Mouse (Mus musculus): ENCODE measurements around the gene Prkce. TPM values are rescaled to one million over a fixed set of nuclear protein-coding genes. Genes with fewer than 3 reads are reported as not detected.
A peak's percentile ranks its signal among the peaks of the same experiment; 100 is the strongest.

Prkce gene
- polyA plus RNA-seq, 1 experiment from 2014 or later, result 6.2 TPM

GRCm38 (mm10) chr17:86422023-86422422, 254.4 kb downstream of the Prkce start:
- H3K4me1 ChIP-seq, result peaks cover 6% of the 10 kb centered on the region; the same call in 1 of the 2 replicates
- H3K36me3 ChIP-seq, result peaks cover 6% of the 10 kb centered on the region
- H3K27me3 ChIP-seq (replicated peaks), result no peaks in the 10 kb centered on the region
- H3K4me3 ChIP-seq, result no peak overlapping the region
- H3K4me2 ChIP-seq, result no peak overlapping the region
- H3K9me3 ChIP-seq, result peaks cover 7% of the 10 kb centered on the region
- H3K9ac ChIP-seq, result no peak overlapping the region
- 72% methylated on average over 4 of the region's 4 CpGs for WGBS
- ATAC-seq (ENCODE audit: extremely low read depth, insufficient number of reproducible peaks, low FRiP score, low TSS enrichment), result no peak
- H3K27ac ChIP-seq (replicated peaks), result no peak overlapping the region

- Histone ChIP-seq H3K4me1 (peaks cover 13% of the 10 kb centered on the region), H3K27ac (replicated peaks) (no peak overlapping the region), H3K4me3 (no peak overlapping the region), H3K9ac (no peak overlapping the region), H3K27me3 (replicated peaks) (no peaks in the 10 kb centered on the region), H3K36me3 (no peaks in the 10 kb centered on the region), H3K4me2 (no peak overlapping the region), H3K9me3 (peaks cover 6% of the 10 kb centered on the region)
- 76% methylated on average over 6 of the region's 6 CpGs for WGBS
- ATAC-seq (ENCODE audit: extremely low read depth, insufficient number of reproducible peaks, low FRiP score, low TSS enrichment), result no peak
Observed at GRCm38 (mm10) chr17:86429877-86430276, 262.3 kb downstream of the Prkce start.

GRCm38 (mm10) chr17:86433117-86433516, 265.5 kb downstream of the Prkce start:
- ATAC-seq (ENCODE audit: extremely low read depth, insufficient number of reproducible peaks, low FRiP score, low TSS enrichment), result no peak
- WGBS, result 45% methylated on average over 2 of the region's 2 CpGs
- H3K27ac ChIP-seq (replicated peaks), result no peak overlapping the region

GRCm38 (mm10) chr17:86433813-86434212, 266.2 kb downstream of the Prkce start:
- WGBS, result 85% methylated on average over 11 of the region's 11 CpGs
- H3K9ac ChIP-seq, result no peak overlapping the region
- H3K4me3 ChIP-seq, result no peak overlapping the region
- H3K4me1 ChIP-seq, result peaks cover 47% of the 10 kb centered on the region
- H3K27me3 ChIP-seq (replicated peaks), result no peaks in the 10 kb centered on the region
- no peak for ATAC-seq (ENCODE audit: extremely low read depth, insufficient number of reproducible peaks, low FRiP score, low TSS enrichment)
- 0 out of 2 replicates have a peak, but pooled peaks cover 2% of the 10 kb centered on the region for H3K9me3 ChIP-seq
- no peaks in the 10 kb centered on the region for H3K36me3 ChIP-seq
- H3K4me2 ChIP-seq, result no peak overlapping the region
- no peak overlapping the region; the same call in 1 of the 2 replicates for H3K27ac ChIP-seq (replicated peaks)

More at GRCm38 (mm10) chr17:86433117-86433516, 265.5 kb downstream of the Prkce start:
- Histone ChIP-seq H3K36me3 (no peaks in the 10 kb centered on the region), H3K9me3 (0 out of 2 replicates have a peak, but pooled peaks cover 2% of the 10 kb centered on the region), H3K4me3 (no peak overlapping the region), H3K27me3 (replicated peaks) (no peaks in the 10 kb centered on the region), H3K9ac (no peak overlapping the region), H3K4me1 (peaks cover 40% of the 10 kb centered on the region), H3K4me2 (no peak overlapping the region)

GRCm38 (mm10) chr17:86434781-86435180, 267.2 kb downstream of the Prkce start:
- Histone ChIP-seq H3K4me3 (no peak overlapping the region), H3K4me1 (peaks cover 57% of the 10 kb centered on the region), H3K27ac (replicated peaks) (peak overlapping the region; percentile 67), H3K4me2 (no peak overlapping the region), H3K9me3 (0 out of 2 replicates have a peak, but pooled peaks cover 2% of the 10 kb centered on the region), H3K27me3 (replicated peaks) (no peaks in the 10 kb centered on the region), H3K36me3 (no peaks in the 10 kb centered on the region), H3K9ac (no peak overlapping the region)
- no peak for ATAC-seq (ENCODE audit: extremely low read depth, insufficient number of reproducible peaks, low FRiP score, low TSS enrichment)
- WGBS, result 85% methylated on average over 2 of the region's 2 CpGs

- no peak for ATAC-seq (ENCODE audit: extremely low read depth, insufficient number of reproducible peaks, low FRiP score, low TSS enrichment)
- Histone ChIP-seq H3K36me3 (no peaks in the 10 kb centered on the region), H3K27me3 (replicated peaks) (no peaks in the 10 kb centered on the region), H3K4me1 (peaks cover 57% of the 10 kb centered on the region), H3K27ac (replicated peaks) (peak overlapping the region; percentile 67), H3K4me2 (no peak overlapping the region), H3K9me3 (0 out of 2 replicates have a peak, but pooled peaks cover 2% of the 10 kb centered on the region), H3K9ac (peak overlapping the region; percentile 16; the same call in 1 of the 2 replicates), H3K4me3 (no peak overlapping the region)
- WGBS, result 73% methylated on average over 1 of the region's 1 CpGs
Observed at GRCm38 (mm10) chr17:86435570-86435969, 268.0 kb downstream of the Prkce start.

- no peak for ATAC-seq (ENCODE audit: extremely low read depth, insufficient number of reproducible peaks, low FRiP score, low TSS enrichment)
Observed at GRCm38 (mm10) chr17:86435984-86436383, 268.4 kb downstream of the Prkce start.

GRCm38 (mm10) chr17:86436583-86437370, 269.2 kb downstream of the Prkce start:
- Histone ChIP-seq H3K36me3 (no peaks in the 10 kb centered on the region), H3K9me3 (0 out of 2 replicates have a peak, but pooled peaks cover 2% of the 10 kb centered on the region), H3K27ac (replicated peaks) (peak overlapping the region; percentile 73), H3K9ac (peak overlapping the region; percentile 52; the same call in 1 of the 2 replicates), H3K4me3 (no peak overlapping the region), H3K27me3 (replicated peaks) (no peaks in the 10 kb centered on the region), H3K4me1 (peaks cover 57% of the 10 kb centered on the region), H3K4me2 (peak overlapping the region; percentile 63; the same call in 1 of the 2 replicates)
- WGBS, result 85% methylated on average over 12 of the region's 12 CpGs
- ATAC-seq (ENCODE audit: extremely low read depth, insufficient number of reproducible peaks, low FRiP score, low TSS enrichment), result no peak

More at GRCm38 (mm10) chr17:86435984-86436383, 268.4 kb downstream of the Prkce start:
- H3K9ac ChIP-seq, result peak overlapping the region; percentile 16; the same call in 1 of the 2 replicates
- WGBS, result 96% methylated on average over 2 of the region's 2 CpGs
- H3K4me1 ChIP-seq, result peaks cover 57% of the 10 kb centered on the region
- 0 out of 2 replicates have a peak, but pooled peaks cover 2% of the 10 kb centered on the region for H3K9me3 ChIP-seq
- no peaks in the 10 kb centered on the region for H3K27me3 ChIP-seq (replicated peaks)
- H3K4me3 ChIP-seq, result no peak overlapping the region
- no peaks in the 10 kb centered on the region for H3K36me3 ChIP-seq
- peak overlapping the region; percentile 67; the same call in 1 of the 2 replicates for H3K27ac ChIP-seq (replicated peaks)
- no peak overlapping the region for H3K4me2 ChIP-seq

- WGBS, result 57% methylated on average over 20 of the region's 20 CpGs
- Histone ChIP-seq H3K9me3 (0 out of 2 replicates have a peak, but pooled peaks cover 1% of the 10 kb centered on the region), H3K4me1 (peaks cover 57% of the 10 kb centered on the region), H3K4me2 (peak overlapping the region; percentile 63), H3K4me3 (peak overlapping the region; percentile 27), H3K9ac (peak overlapping the region; percentile 63), H3K27ac (replicated peaks) (peak overlapping the region; percentile 73), H3K27me3 (replicated peaks) (no peaks in the 10 kb centered on the region), H3K36me3 (no peaks in the 10 kb centered on the region)
- no peak for ATAC-seq (ENCODE audit: extremely low read depth, insufficient number of reproducible peaks, low FRiP score, low TSS enrichment)
Observed at GRCm38 (mm10) chr17:86437516-86438277, 270.1 kb downstream of the Prkce start.

- H3K4me1 ChIP-seq, result peaks cover 52% of the 10 kb centered on the region
- H3K4me3 ChIP-seq, result no peak overlapping the region
- H3K4me2 ChIP-seq, result peak overlapping the region; percentile 63
Observed at GRCm38 (mm10) chr17:86438278-86438661, 270.7 kb downstream of the Prkce start.

GRCm38 (mm10) chr17:86438763-86439162, 271.2 kb downstream of the Prkce start:
- Histone ChIP-seq H3K27me3 (replicated peaks) (no peaks in the 10 kb centered on the region), H3K27ac (replicated peaks) (peak overlapping the region; percentile 36), H3K4me2 (peak overlapping the region; percentile 20; the same call in 1 of the 2 replicates), H3K36me3 (no peaks in the 10 kb centered on the region), H3K9me3 (no peaks in the 10 kb centered on the region), H3K4me3 (no peak overlapping the region), H3K9ac (0 out of 2 replicates have a peak overlapping the region, but pooled peaks have one; percentile 16), H3K4me1 (peaks cover 52% of the 10 kb centered on the region)
- WGBS, result 37% methylated on average over 5 of the region's 5 CpGs
- no peak for ATAC-seq (ENCODE audit: extremely low read depth, insufficient number of reproducible peaks, low FRiP score, low TSS enrichment)

More at GRCm38 (mm10) chr17:86438278-86438661, 270.7 kb downstream of the Prkce start:
- H3K9ac ChIP-seq, result no peak overlapping the region
- WGBS, result 89% methylated on average over 3 of the region's 3 CpGs
- no peaks in the 10 kb centered on the region for H3K27me3 ChIP-seq (replicated peaks)
- no peak for ATAC-seq (ENCODE audit: extremely low read depth, insufficient number of reproducible peaks, low FRiP score, low TSS enrichment)
- no peaks in the 10 kb centered on the region for H3K36me3 ChIP-seq
- peak overlapping the region; percentile 73; the same call in 1 of the 2 replicates for H3K27ac ChIP-seq (replicated peaks)
- no peaks in the 10 kb centered on the region for H3K9me3 ChIP-seq

Measured in heart, embryonic 13.5 days (tissue).